Mouse (Mus musculus): ENCODE measurements at regions not wholly inside any gene's neighbourhood (a gene's known extent, or its start where the extent isn't known, plus 50 kb on each side); places are given as distances from the start of the nearest gene placed in this dataset.
A peak's percentile ranks its signal among the peaks of the same experiment; 100 is the strongest.

DNA sequence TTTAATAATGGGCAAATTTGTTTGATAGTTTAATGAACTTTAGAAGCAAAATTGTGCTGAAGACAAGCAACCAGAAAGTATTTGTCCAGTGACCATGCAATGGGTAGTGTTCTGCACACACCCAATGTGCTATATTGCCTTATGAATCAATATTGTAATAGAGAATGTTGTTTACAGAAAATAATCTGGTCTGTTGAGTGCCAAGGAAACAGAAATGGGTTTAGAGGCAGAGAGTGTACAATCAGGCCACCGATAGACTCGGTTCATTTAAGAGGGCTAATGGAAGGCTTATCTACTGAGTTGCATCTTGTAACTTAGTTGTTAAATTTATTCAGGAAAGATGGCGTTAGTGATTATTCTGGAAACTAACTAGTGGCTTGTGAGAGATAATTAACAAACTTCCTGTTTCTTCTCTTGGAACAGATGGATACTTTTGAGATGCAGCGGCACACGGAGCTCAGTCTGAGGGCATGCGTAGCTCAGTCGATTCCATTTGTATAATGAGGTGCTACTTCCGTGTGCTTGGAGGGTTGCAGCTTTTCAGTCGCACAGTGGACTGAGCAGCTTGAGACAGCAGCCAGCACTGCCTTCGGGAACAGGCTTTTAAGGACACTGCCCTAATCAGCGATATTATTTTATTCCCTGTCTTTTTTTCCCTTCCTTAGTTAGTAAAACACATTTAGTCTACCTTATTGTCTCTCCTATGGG is 171.6 kb upstream of the Pkn2 start:
- no peak for DNase-seq (ENCODE audit: low spot score)

DNA sequence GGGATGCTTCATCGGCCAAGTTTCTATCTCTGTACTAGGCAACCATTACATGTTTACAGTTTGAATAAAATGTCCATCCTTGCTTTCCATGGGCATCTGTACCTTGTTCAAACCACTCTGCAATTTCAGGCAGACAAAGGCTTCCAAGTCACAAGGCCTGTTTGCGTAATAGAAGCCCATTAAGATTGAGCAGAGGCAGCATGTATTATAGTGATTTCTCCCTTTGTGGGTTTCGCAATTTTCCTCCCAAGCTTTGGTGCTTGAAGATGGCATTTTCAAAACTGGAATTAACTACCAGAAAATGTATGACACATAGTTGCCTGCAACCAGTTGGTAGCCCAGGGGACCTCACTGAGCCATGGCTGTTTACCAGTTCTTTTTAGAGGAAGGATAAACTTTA is 158.9 kb upstream of the Pkn2 start:
- no peak for DNase-seq (ENCODE audit: low spot score)

DNA sequence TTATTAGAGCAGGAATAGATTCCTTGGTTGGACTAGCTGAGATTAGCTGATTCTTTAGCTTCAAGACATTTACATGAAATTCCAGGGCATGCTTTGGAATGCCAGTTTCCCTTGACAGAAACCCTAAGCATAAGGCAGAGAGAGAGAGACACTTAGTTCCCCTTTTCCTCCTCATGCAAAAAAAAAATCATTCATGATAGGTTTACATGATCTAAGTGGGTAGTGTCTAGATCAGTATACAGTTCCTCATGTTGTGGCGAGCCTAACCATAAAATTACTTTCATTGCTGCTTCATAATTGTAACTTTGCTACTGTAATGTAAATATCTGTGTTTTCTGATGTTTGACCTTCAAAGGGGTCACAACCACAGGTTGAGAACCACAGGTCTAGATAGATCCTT is 154.3 kb upstream of the Pkn2 start:
- DNase-seq (ENCODE audit: low spot score), result no peak

DNA sequence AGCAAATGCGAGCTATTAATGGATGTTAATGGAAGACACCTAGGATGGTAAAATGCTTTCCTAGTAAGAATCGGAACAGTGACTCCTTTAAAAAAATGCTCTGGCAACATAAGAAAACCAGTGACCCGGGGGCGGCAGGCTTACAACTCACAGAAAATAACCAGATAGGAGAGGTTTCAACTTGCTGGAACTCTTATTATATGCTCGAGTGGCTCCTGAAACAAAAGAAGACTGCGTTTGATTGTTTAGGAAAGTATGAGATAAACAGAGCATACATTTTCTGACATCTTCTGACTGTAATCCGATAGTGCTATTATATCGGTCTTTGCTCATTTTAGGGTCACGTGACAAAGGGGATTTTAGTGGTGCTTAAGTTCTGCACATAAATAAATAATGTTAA is 152.8 kb upstream of the Pkn2 start:
- DNase-seq (ENCODE audit: low spot score), result no peak

DNA sequence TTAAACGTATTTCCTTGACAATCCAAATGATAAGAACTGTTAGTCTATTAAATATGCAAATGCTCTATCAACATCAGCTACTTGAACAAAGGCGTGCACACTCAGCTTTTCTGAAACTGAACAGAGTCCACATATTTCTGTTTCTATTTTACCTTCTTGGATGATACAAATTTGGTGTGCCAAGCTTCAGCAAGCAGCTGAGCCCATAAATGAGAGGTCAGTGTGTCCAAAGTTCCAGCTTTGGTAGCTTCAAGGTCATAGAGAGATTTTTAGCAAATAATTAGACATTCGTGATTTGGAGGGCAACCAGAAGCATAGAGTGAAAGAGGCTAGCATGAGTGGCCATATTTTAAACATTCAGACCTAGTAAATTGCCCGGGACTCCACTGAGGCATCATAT is 140.7 kb upstream of the Pkn2 start:
- no peak for DNase-seq (ENCODE audit: low spot score)

DNA sequence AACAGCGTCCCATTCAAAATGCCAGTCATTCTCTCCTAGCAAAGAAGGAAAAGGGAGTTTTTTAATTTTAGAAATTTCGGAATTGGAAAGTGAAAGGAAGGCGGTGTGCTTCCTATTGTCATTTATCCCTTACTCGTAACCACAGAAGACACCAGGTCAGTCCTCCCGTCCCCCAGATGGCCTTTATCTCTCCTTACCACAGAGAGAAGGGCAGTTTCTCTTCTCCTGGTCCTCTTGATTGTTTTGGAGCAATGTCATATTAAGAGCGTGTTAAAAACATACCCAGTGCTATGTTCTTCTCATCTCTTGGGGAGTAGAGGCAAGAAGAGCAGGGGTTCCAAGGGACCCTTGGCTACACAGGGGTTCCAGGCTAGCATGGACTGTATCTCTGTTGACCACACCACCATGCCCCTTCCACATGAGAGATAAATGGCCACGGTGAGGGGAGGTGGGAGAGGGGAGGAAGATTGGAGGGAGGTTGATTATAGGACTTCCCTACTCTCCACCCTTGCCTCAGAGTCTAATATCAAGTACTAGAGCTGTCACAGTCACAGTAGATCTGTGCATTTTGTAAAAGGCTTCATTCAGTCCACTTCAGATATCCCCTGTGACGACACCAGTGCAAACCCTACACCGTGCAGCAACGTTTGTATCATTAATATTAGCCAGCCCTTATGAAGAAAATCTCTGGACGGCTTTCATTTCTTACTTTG is 139.5 kb upstream of the Pkn2 start:
- no peak for DNase-seq (ENCODE audit: low spot score)

DNA sequence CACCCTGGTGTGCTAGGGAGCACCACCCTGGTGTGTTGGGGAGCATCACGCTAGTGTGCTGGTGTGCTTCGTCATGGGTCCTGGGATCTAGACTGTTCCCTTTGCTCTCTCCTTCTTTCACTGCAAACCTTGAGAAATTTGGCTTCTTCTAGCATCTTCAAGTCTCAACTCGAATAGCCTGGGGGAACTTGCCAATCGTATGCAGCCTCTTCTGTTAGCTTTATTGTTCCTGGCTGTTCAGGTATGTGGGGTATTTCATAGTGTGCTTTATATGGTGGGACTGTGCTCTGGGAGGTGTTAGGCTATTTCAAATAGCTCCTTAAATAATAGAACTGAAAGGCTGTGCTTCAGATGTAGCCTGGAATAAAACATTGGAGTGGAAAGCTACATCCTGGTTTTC is 135.7 kb upstream of the Pkn2 start:
- no peak for DNase-seq (ENCODE audit: low spot score)

DNA sequence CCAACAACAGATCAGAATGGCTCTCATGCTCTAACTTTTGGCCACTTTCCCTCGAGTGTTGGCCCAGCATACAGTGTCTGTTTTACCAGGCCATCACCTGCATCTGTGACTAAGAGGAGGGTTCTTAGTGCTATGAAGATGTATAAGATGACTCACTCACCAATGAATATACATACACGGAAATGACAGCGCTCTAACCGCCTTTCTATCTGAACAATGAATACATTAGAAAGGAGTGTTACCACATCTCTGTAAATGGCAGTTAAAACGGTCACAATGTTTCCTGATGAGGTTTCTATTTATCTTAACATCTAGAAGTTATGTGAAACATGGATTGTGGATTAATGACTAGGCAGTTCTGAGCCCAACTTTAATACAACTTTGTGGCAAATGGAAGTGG is 135.0 kb upstream of the Pkn2 start:
- DNase-seq (ENCODE audit: low spot score), result no peak

DNA sequence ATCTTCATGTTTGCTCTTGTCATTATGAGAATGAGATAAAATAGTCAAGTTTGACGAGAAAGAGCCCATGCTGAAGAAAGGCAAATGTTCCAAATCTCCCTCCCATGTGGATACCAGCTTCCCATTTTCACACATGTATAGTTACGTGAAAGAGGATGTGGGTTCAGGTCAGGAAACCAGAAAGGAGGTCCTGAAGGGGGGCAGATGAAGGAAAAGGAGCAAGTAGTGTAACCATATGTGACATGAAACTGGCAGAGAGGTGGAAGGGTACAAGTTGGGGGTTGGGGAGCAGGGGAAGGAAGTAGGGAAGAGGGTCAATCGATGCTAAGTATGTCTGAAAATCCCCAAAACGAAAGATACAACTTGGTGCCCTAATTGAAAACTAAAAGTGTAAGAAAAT is 132.6 kb upstream of the Pkn2 start:
- DNase-seq (ENCODE audit: low spot score), result no peak

DNA sequence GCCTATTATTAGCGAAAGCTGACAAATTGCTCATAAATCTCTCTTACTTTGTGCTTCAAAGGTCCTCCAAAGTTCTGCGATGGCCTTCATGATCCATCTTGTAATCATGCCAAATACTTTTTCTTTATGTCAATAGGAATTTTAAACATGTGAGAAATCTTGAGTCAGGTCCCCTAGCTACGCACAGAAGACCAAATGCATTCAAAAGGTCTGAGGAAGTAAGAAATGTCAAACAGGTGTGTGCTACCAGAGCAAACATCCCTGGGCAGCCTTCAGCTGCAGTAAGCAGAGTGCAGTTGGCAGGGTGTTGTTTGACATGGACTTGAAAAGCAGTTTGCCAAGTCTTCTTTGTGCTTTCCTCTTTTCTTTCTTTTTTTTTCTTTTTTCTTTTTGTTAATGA is 125.2 kb upstream of the Pkn2 start:
- no peak for DNase-seq (ENCODE audit: low spot score)

DNA sequence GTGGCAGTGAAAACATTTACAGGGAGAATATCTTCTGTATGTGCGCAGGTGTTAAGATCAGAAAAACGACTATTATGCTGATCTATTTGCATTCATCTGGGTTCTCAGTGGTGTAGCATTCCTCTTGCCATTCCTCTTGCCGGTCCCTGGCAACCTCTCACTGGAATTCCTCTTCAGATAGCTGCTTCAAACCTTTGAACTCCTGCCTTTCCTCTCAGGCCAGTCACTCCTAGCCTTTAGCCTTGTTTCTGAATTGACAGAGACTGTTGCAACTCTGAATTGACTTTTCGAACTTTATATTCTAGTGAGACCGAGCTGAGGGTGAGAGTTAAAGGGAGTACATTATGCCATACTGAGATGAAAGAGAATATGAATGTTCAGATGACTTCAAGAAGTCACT is 120.1 kb upstream of the Pkn2 start:
- no peak for DNase-seq (ENCODE audit: low spot score)

DNA sequence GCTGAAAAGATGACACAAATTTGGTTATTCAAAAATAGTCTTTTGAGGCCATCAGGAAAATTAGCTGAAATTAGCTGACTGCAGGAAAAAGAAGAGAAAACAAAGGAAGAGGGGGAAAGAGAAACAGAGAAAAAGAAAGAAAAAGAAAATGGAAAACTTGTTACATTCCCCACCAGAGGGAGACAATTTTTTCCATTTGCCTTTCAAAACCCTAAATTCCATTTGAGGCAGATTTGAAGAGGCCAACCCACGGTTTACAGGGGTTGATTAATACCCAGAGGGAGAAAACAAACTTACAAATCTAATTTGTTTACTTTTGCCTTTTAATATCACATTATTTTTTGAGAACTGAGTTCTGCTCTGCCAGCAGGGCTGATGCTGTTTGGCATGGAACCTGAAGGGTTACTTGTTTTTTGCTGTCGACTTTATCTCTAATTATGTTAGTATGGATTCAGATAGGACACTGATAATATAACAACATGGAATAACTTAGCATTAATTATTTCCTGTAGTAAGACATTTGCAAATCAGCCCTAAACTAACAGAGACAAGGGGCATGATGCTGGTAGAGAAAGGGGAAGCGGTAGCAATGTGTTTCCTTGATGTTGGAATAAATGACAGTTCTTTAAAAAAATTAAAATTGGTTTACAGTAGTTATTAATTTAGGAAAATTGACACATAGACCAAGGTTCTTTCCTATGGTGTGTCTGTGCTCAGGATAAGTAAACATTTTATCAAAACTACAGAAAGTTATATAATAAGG is 114.4 kb upstream of the Pkn2 start:
- no peak for DNase-seq (ENCODE audit: low spot score)

DNA sequence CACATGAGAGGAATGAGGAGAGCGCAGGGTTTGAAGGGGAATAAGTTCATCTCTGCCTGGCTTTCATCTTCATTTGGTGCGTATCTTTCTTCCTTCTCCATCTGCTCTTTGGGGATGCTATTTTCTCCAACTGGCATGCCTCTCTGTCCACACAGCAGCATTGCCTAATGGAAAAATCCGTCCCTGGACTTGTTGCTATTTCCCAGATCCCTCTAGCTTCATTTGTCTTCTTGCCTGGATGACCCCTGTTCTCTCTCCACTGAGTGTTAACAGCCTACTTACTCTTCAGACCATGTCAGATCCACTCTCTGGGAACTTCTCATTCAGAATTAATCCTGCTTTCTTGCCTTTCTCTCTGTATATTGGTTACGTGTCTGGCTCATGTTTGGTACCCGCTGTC is 102.7 kb upstream of the Pkn2 start:
- no peak for DNase-seq (ENCODE audit: low spot score)

DNA sequence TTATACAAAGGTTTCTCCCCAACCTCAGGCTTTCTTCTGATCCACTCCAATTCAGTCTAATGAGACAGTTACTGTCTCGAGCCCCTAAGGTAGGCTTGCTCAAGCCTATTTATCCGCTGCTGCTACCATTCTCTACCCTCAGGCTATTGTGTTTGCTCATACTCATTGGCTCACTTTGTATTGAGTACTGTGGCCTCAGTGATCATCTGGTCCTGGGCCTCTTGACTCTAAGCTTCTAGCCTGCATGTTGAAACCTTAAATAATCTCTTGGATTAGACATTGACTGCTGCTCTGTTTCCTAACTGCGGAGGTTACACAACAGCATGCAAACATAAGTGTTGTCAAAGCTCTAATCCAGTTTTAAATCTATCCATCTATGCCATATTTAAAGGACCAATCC is 99.4 kb upstream of the Pkn2 start:
- DNase-seq (ENCODE audit: low spot score), result no peak

DNA sequence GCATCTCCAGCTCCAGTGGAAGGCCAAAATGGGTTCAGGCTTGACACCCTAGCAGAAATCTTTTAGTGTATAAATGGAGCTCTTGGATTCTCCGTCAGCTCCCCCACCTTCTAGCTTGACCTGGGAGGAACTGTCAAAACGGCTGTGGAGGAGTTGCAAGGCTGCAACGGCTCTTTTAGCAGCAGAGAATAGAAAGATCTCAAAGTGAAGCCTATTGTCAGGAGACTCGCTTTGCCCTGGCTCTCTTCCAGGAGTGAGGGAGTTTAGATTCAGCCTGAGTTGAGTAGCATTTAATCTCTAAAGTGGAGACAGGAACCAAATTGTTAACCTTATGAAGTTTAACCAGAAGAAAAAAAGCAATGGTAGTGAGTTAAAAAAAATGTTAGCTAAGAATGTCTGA is 97.4 kb upstream of the Pkn2 start:
- DNase-seq (ENCODE audit: low spot score), result peak; percentile 75

DNA sequence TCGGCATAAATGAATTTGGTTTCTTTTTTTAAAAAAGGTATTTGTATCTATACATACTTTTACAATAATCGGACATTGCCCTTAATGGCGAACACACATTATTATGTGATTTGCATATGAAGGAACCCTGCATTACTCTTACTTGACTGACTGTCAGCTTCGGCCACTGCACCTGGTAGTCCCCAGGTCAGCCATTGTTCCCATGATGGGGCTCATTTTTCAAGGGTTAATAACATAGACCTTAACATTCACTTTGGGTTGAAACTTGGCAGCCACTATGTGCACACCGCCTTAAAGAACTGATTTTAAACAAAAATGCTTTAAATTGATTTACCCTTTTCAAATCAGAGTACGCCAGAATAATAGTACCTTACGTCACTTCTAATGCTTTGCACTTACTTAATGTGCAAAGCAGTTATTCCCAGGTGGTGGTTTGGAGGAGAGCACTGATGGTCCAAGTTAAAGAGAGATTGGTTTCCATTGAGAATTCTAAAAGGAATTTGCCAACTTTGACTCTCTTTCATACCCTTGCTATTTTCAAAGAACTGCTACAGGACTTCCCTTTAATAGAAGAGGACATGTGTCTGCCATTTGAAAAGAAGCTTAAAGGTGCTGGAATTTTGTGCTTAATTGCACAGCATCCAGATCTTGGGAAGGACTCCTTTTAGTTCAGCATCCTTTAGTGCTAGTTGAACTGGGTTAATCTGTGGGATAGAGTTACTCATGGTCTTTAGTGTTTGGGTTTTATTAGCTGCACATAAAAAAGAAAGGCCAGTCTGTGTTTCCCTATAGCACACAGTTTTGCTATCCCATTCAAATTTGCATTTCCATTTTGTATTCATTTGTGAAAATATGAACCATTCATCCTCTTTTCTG is 95.0 kb upstream of the Pkn2 start:
- DNase-seq (ENCODE audit: low spot score), result no peak

DNA sequence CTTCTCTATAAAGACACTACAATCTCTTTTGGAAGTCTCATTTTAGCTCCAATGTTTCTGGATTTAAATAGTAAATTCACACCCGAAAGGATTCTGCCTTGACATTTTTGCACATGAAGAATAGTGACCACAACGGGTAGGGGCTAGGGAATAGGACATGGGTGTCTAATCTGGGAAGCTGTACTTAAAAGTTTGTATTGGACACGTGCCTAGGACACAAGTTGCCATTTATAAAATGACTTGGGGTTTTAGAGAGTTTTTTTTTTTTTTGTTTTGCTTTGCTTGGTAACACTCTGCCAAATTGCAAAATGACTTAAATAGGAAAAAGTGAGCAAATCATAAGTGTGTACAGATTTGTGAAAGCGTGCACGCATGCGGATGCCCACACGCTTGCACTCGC is 93.8 kb upstream of the Pkn2 start:
- DNase-seq (ENCODE audit: low spot score), result no peak

DNA sequence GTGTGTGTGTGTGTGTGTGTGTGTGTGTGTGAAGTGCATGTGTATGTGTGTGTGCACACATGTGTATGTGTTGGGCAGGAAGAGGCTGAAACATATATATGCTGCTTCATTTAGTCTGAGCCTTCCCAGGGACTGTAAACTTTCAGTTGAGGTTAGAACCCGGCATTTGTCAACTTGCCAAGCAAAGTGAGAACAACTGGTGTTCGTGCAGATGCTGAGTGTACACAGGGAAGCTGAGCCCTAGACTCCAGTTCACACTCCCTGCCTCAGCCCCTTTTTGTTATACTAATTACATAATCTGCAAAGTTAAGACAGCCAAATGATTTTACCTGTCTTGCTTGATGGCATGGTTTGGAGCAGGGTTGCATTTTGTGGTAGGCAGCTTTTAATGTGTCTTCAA is 87.7 kb upstream of the Pkn2 start:
- DNase-seq (ENCODE audit: low spot score), result no peak

DNA sequence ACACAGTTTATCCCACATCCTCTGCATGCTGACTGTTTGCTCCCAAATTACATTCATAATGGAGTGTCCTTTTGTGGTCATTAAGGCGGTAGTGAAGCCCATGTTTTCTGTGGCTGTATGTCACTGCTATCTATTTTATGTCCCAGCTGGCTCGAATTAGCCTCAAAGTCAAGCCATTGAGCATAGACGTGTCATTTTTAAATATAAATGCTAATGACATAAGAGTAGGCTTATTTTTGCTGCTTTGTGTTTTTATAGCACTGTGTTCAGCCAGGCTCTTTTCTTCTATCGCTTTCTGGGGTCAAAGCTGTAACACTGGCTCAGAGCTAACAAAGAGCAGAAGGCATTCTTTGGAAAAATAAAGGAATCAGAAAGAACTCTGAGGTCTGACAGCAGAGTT is 83.8 kb upstream of the Pkn2 start:
- no peak for DNase-seq (ENCODE audit: low spot score)

DNA sequence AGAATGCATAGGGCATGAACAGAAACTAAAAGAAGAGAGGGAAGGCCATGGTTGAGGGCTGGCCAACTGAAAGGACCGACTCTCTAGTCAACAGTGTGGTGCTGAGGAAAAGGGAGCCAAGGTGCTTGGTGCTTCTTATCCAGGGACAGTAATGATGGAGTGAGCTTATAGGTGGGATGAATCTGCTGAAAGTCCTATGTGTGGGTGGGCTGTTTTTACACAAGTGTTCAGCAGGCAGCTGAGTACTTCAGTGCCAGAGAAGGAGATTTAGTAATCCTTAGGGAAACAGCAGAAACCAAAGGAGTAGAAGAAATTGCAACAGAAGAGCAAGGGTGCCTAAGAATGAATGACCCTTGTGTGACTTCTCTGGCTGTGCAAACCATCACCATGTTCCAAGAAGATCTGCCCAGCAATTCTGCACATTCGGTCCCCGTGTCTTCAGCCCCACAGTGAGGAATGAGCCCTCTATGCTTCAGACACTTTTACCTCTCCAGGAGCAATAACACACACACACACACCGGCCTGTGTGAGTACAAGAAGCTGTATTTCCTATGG is 82.1 kb upstream of the Pkn2 start:
- DNase-seq (ENCODE audit: low spot score), result no peak

DNA sequence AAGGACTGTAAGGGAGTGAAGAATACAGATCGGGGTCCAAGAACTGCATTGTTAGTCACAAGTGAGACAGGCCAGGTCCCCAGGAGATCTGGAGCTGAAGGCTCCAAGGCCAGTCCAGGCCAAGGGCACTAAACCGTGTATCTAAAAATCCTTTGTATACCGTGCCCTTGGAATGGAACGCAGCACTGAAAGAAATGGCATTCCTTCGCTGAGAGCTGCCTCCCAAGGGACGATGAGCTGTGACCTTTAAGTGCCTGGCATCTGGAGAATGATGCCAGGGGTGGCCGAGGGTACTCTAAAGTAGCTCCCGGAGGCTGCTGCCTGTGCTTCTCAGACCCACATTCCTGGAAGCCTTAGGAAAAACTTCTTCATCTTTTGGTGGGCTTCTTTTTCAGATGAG is 76.0 kb upstream of the Pkn2 start:
- peak; percentile 50 for DNase-seq (ENCODE audit: low spot score)

DNA sequence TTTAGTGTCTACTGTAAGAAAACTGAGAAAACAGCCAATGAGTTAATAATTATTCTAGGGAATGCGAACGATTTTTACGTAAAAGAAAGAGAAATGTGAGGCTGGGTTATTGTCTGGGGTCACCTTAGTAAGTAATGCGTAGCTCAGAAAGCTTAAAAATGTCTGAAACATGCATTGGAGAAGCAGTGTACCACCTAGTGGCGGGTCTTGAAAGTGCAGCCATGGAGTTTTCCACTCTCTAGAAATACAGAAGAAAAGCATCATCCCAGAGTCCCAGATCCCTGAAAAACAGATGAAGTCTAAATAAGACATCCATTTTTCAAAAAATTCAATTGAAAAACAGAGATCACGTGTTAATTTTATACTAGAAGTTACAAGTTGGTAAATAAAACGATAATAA is 67.0 kb upstream of the Pkn2 start:
- peak; percentile 85 for DNase-seq (ENCODE audit: low spot score)
